Mouse (Mus musculus) testis, adult 2 months (tissue): ENCODE measurements at regions not wholly inside any gene's neighbourhood (a gene's known extent, or its start where the extent isn't known, plus 50 kb on each side); places are given as distances from the start of the nearest gene placed in this dataset.

Experiments
- CTCF ChIP-seq: fragments of 200-500 bp; IDR thresholded peaks from 2 replicates; pipeline ENCODE4 v1.5.1; 2012; ENCODE audit warnings: low read depth, mild to moderate bottlenecking, inconsistent platforms, low read length, moderate library complexity; ENCODE audit not compliant: control insufficient read depth, insufficient read depth, insufficient replicate concordance
- POLR2A ChIP-seq: fragments of 200-500 bp; IDR thresholded peaks from 2 replicates; pipeline ENCODE4 v1.6.1; 2012; ENCODE audit warnings: low read depth, mild to moderate bottlenecking, inconsistent platforms, low read length, moderate library complexity; ENCODE audit not compliant: control insufficient read depth

- no peak for TF ChIP-seq CTCF
- no peak for TF ChIP-seq POLR2A
These were observed 303.3 kb upstream of the Sel1l start for GRCm38 (mm10) chr12:92152043-92152921.
